Mouse (Mus musculus): ENCODE measurements at regions not wholly inside any gene's neighbourhood (a gene's known extent, or its start where the extent isn't known, plus 50 kb on each side); places are given as distances from the start of the nearest gene placed in this dataset.

GRCm38 (mm10) chr13:111159498-111159897 lies 95.3 kb upstream of the Actbl2 start:
- Histone ChIP-seq H3K9me3 (ENCODE audit: control insufficient read depth, low read length) (no peaks in the 10 kb centered on the region), H3K36me3 (ENCODE audit: control insufficient read depth, insufficient read depth, low read length) (no peaks in the 10 kb centered on the region), H3K27me3 (replicated peaks; ENCODE audit: control insufficient read depth, insufficient read depth, low read length) (no peaks in the 10 kb centered on the region), H3K4me2 (ENCODE audit: low read depth, low read length) (no peak overlapping the region), H3K27ac (replicated peaks; ENCODE audit: low read depth, low read length) (no peak overlapping the region), H3K4me3 (ENCODE audit: low read depth, low read length) (no peak overlapping the region), H3K9ac (ENCODE audit: low read depth, low read length) (no peak overlapping the region), H3K4me1 (ENCODE audit: control insufficient read depth, insufficient read depth, low read length) (no peaks in the 10 kb centered on the region)
- DNase-seq (ENCODE audit: low spot score) (no peak), ATAC-seq (ENCODE audit: low read depth) (no peak)

- ATAC-seq (ENCODE audit: low read depth), result no peak
These were observed 89.3 kb upstream of the Actbl2 start for GRCm38 (mm10) chr13:111165538-111165937.

GRCm38 (mm10) chr13:111170269-111171165 lies 84.3 kb upstream of the Actbl2 start:
- Histone ChIP-seq H3K36me3 (ENCODE audit: control insufficient read depth, insufficient read depth, low read length) (no peaks in the 10 kb centered on the region), H3K4me1 (ENCODE audit: control insufficient read depth, insufficient read depth, low read length) (peaks cover 6% of the 10 kb centered on the region; the same call in 1 of the 2 replicates), H3K9ac (ENCODE audit: low read depth, low read length) (no peak overlapping the region), H3K4me3 (ENCODE audit: low read depth, low read length) (no peak overlapping the region), H3K9me3 (ENCODE audit: control insufficient read depth, low read length) (no peaks in the 10 kb centered on the region), H3K4me2 (ENCODE audit: low read depth, low read length) (no peak overlapping the region), H3K27me3 (replicated peaks; ENCODE audit: control insufficient read depth, insufficient read depth, low read length) (no peaks in the 10 kb centered on the region), H3K27ac (replicated peaks; ENCODE audit: low read depth, low read length) (peak overlapping the region; percentile 46)
- DNase-seq (ENCODE audit: low spot score), result peak; percentile 65
- ATAC-seq (ENCODE audit: low read depth), result peak; percentile 44; the same call in 1 of the 2 replicates
- 30% methylated on average over 5 of the region's 5 CpGs for WGBS

More at GRCm38 (mm10) chr13:111165538-111165937, 89.3 kb upstream of the Actbl2 start:
- DNase-seq (ENCODE audit: low spot score), result no peak
- H3K9me3 ChIP-seq (ENCODE audit: control insufficient read depth, low read length), result no peaks in the 10 kb centered on the region
- no peaks in the 10 kb centered on the region for H3K27me3 ChIP-seq (replicated peaks; ENCODE audit: control insufficient read depth, insufficient read depth, low read length)
- H3K4me1 ChIP-seq (ENCODE audit: control insufficient read depth, insufficient read depth, low read length), result peaks cover 4% of the 10 kb centered on the region; the same call in 1 of the 2 replicates
- H3K9ac ChIP-seq (ENCODE audit: low read depth, low read length), result no peak overlapping the region
- H3K4me2 ChIP-seq (ENCODE audit: low read depth, low read length), result no peak overlapping the region
- no peak overlapping the region for H3K27ac ChIP-seq (replicated peaks; ENCODE audit: low read depth, low read length)
- no peak overlapping the region for H3K4me3 ChIP-seq (ENCODE audit: low read depth, low read length)
- WGBS, result 84% methylated on average over 2 of the region's 2 CpGs
- no peaks in the 10 kb centered on the region for H3K36me3 ChIP-seq (ENCODE audit: control insufficient read depth, insufficient read depth, low read length)

- no peak overlapping the region for H3K4me2 ChIP-seq (ENCODE audit: low read depth, low read length)
- 76% methylated on average over 6 of the region's 6 CpGs for WGBS
- no peak for ATAC-seq (ENCODE audit: low read depth)
- no peak overlapping the region for H3K27ac ChIP-seq (replicated peaks; ENCODE audit: low read depth, low read length)
- H3K4me1 ChIP-seq (ENCODE audit: control insufficient read depth, insufficient read depth, low read length), result no peaks in the 10 kb centered on the region
- no peak overlapping the region for H3K4me3 ChIP-seq (ENCODE audit: low read depth, low read length)
- DNase-seq (ENCODE audit: low spot score), result no peak
- H3K27me3 ChIP-seq (replicated peaks; ENCODE audit: control insufficient read depth, insufficient read depth, low read length), result no peaks in the 10 kb centered on the region
- H3K36me3 ChIP-seq (ENCODE audit: control insufficient read depth, insufficient read depth, low read length), result no peaks in the 10 kb centered on the region
- no peak overlapping the region for H3K9ac ChIP-seq (ENCODE audit: low read depth, low read length)
- no peaks in the 10 kb centered on the region for H3K9me3 ChIP-seq (ENCODE audit: control insufficient read depth, low read length)
These were observed 75.6 kb upstream of the Actbl2 start for GRCm38 (mm10) chr13:111179186-111179585.

GRCm38 (mm10) chr13:111183293-111183692 lies 71.5 kb upstream of the Actbl2 start:
- no peaks in the 10 kb centered on the region for H3K27me3 ChIP-seq (replicated peaks; ENCODE audit: control insufficient read depth, insufficient read depth, low read length)
- H3K27ac ChIP-seq (replicated peaks; ENCODE audit: low read depth, low read length), result no peak overlapping the region
- no peaks in the 10 kb centered on the region; the same call in 1 of the 2 replicates for H3K4me1 ChIP-seq (ENCODE audit: control insufficient read depth, insufficient read depth, low read length)
- WGBS, result 48% methylated on average over 2 of the region's 2 CpGs
- no peak overlapping the region for H3K4me3 ChIP-seq (ENCODE audit: low read depth, low read length)
- H3K36me3 ChIP-seq (ENCODE audit: control insufficient read depth, insufficient read depth, low read length), result no peaks in the 10 kb centered on the region
- no peaks in the 10 kb centered on the region for H3K9me3 ChIP-seq (ENCODE audit: control insufficient read depth, low read length)
- ATAC-seq (ENCODE audit: low read depth) (0 out of 2 replicates have a peak, but pooled peaks have one; percentile 75), DNase-seq (ENCODE audit: low spot score) (no peak)
- H3K4me2 ChIP-seq (ENCODE audit: low read depth, low read length), result no peak overlapping the region
- no peak overlapping the region for H3K9ac ChIP-seq (ENCODE audit: low read depth, low read length)

- H3K9me3 ChIP-seq (ENCODE audit: control insufficient read depth, low read length), result no peaks in the 10 kb centered on the region
- 49% methylated on average over 4 of the region's 4 CpGs for WGBS
- DNase-seq (ENCODE audit: low spot score) (no peak), ATAC-seq (ENCODE audit: low read depth) (no peak)
- H3K27ac ChIP-seq (replicated peaks; ENCODE audit: low read depth, low read length), result no peak overlapping the region
- no peaks in the 10 kb centered on the region for H3K27me3 ChIP-seq (replicated peaks; ENCODE audit: control insufficient read depth, insufficient read depth, low read length)
- peaks cover under 1% of the 10 kb centered on the region; the same call in 1 of the 2 replicates for H3K4me1 ChIP-seq (ENCODE audit: control insufficient read depth, insufficient read depth, low read length)
- H3K4me3 ChIP-seq (ENCODE audit: low read depth, low read length), result no peak overlapping the region
- H3K36me3 ChIP-seq (ENCODE audit: control insufficient read depth, insufficient read depth, low read length), result no peaks in the 10 kb centered on the region
- no peak overlapping the region for H3K9ac ChIP-seq (ENCODE audit: low read depth, low read length)
- H3K4me2 ChIP-seq (ENCODE audit: low read depth, low read length), result no peak overlapping the region
These were observed 69.0 kb upstream of the Actbl2 start for GRCm38 (mm10) chr13:111185799-111186198.

GRCm38 (mm10) chr13:111186833-111187232 lies 68.0 kb upstream of the Actbl2 start:
- Histone ChIP-seq H3K27me3 (replicated peaks; ENCODE audit: control insufficient read depth, insufficient read depth, low read length) (no peaks in the 10 kb centered on the region), H3K9ac (ENCODE audit: low read depth, low read length) (no peak overlapping the region), H3K9me3 (ENCODE audit: control insufficient read depth, low read length) (no peaks in the 10 kb centered on the region), H3K4me3 (ENCODE audit: low read depth, low read length) (no peak overlapping the region), H3K4me2 (ENCODE audit: low read depth, low read length) (no peak overlapping the region), H3K4me1 (ENCODE audit: control insufficient read depth, insufficient read depth, low read length) (peaks cover 10% of the 10 kb centered on the region), H3K36me3 (ENCODE audit: control insufficient read depth, insufficient read depth, low read length) (no peaks in the 10 kb centered on the region), H3K27ac (replicated peaks; ENCODE audit: low read depth, low read length) (no peak overlapping the region)
- 85% methylated on average over 2 of the region's 2 CpGs for WGBS
- ATAC-seq (ENCODE audit: low read depth) (no peak), DNase-seq (ENCODE audit: low spot score) (no peak)

- no peaks in the 10 kb centered on the region for H3K9me3 ChIP-seq (ENCODE audit: control insufficient read depth, low read length)
- DNase-seq (ENCODE audit: low spot score) (no peak), ATAC-seq (ENCODE audit: low read depth) (no peak)
- H3K27me3 ChIP-seq (replicated peaks; ENCODE audit: control insufficient read depth, insufficient read depth, low read length), result no peaks in the 10 kb centered on the region
- no peaks in the 10 kb centered on the region for H3K36me3 ChIP-seq (ENCODE audit: control insufficient read depth, insufficient read depth, low read length)
- H3K4me2 ChIP-seq (ENCODE audit: low read depth, low read length), result no peak overlapping the region
- no peak overlapping the region for H3K9ac ChIP-seq (ENCODE audit: low read depth, low read length)
- no peak overlapping the region for H3K4me3 ChIP-seq (ENCODE audit: low read depth, low read length)
- peaks cover 12% of the 10 kb centered on the region; the same call in 1 of the 2 replicates for H3K4me1 ChIP-seq (ENCODE audit: control insufficient read depth, insufficient read depth, low read length)
- H3K27ac ChIP-seq (replicated peaks; ENCODE audit: low read depth, low read length), result no peak overlapping the region
- WGBS, result 79% methylated on average over 2 of the region's 2 CpGs
These were observed 60.9 kb upstream of the Actbl2 start for GRCm38 (mm10) chr13:111193919-111194318.

GRCm38 (mm10) chr13:111194337-111194736 lies 60.5 kb upstream of the Actbl2 start:
- H3K27me3 ChIP-seq (replicated peaks; ENCODE audit: control insufficient read depth, insufficient read depth, low read length), result no peaks in the 10 kb centered on the region
- 63% methylated on average over 7 of the region's 7 CpGs for WGBS
- DNase-seq (ENCODE audit: low spot score) (no peak), ATAC-seq (ENCODE audit: low read depth) (no peak)
- no peak overlapping the region for H3K4me3 ChIP-seq (ENCODE audit: low read depth, low read length)
- H3K4me2 ChIP-seq (ENCODE audit: low read depth, low read length), result no peak overlapping the region
- H3K36me3 ChIP-seq (ENCODE audit: control insufficient read depth, insufficient read depth, low read length), result no peaks in the 10 kb centered on the region
- H3K9ac ChIP-seq (ENCODE audit: low read depth, low read length), result no peak overlapping the region
- H3K27ac ChIP-seq (replicated peaks; ENCODE audit: low read depth, low read length), result no peak overlapping the region
- H3K9me3 ChIP-seq (ENCODE audit: control insufficient read depth, low read length), result no peaks in the 10 kb centered on the region
- peaks cover 12% of the 10 kb centered on the region; the same call in 1 of the 2 replicates for H3K4me1 ChIP-seq (ENCODE audit: control insufficient read depth, insufficient read depth, low read length)
